Mouse (Mus musculus) lung, adult 2 months (tissue): ENCODE results near the gene Ogg1. TPM values are rescaled to one million over a fixed set of nuclear protein-coding genes. Genes with fewer than 3 reads are reported as not detected.

ENCODE experiments used
- DNase-seq: peaks from one replicate; pipeline ENCODE4 v3.0.0; 2022
- H3K4me1 ChIP-seq: fragments of 200-500 bp; 2 replicates; pipeline ENCODE4 v1.6.1; 2011; ENCODE audit warnings: low read length; ENCODE audit not compliant: control insufficient read depth, insufficient read depth
- H3K4me3 ChIP-seq: fragments of 200-500 bp; replicated peaks from 2 replicates; pipeline ENCODE3; 2011; ENCODE audit warnings: low read depth, mild to moderate bottlenecking, control low read depth, low read length; ENCODE audit errors: extremely low read depth
- CTCF ChIP-seq: fragments of 200-500 bp; IDR thresholded peaks from 2 replicates; pipeline ENCODE4 v1.5.1; 2011; ENCODE audit warnings: mild to moderate bottlenecking, low read length, control low read depth; ENCODE audit not compliant: insufficient read depth
- POLR2A ChIP-seq: fragments of 200-500 bp; IDR thresholded peaks from 2 replicates; pipeline ENCODE4 v1.6.1; 2011; ENCODE audit warnings: low read depth, mild to moderate bottlenecking, control low read depth, low read length, borderline replicate concordance; ENCODE audit errors: extremely low read depth
- WGBS: fragments of 180-500 bp; shearing (Covaris S2); methylation state at CpG from one replicate; pipeline ENCODE4 v1.1.7; 2018; 5-methylcytosine and 5-hydroxymethylcytosine counted together
- polyA plus RNA-seq: library from polyadenylated mRNA; depleted of rRNA; stranded (reverse); fragments of >200 nt; gene quantifications from 2 replicates; pipeline ENCODE4 v1.2.3, GENCODE M21; 2012

Gene Ogg1
- polyA plus RNA-seq, 1 experiment: 23.9 TPM

GRCm38 (mm10) chr6:113342297-113342696 lies 15.5 kb downstream of the Ogg1 start:
- no peak for DNase-seq
- 28% methylated on average over 4 of the region's 7 CpGs for WGBS
- H3K4me3 ChIP-seq: no peak overlapping the region
- peaks cover 14% of the 10 kb centered on the region for H3K4me1 ChIP-seq
- no peak for TF ChIP-seq CTCF
- TF ChIP-seq POLR2A: no peak

GRCm38 (mm10) chr6:113343177-113344092 lies 16.7 kb downstream of the Ogg1 start, which contains the start of gene Camk1:
Camk1 (minus strand) TSS chr6:113343984.
- WGBS: 7% methylated on average over 32 of the region's 32 CpGs

GRCm38 (mm10) chr6:113344321-113344720 lies 17.5 kb downstream of the Ogg1 start:
- Histone ChIP-seq H3K4me1 (peaks cover 14% of the 10 kb centered on the region), H3K4me3 (no peak overlapping the region)
- peak; percentile 82 for DNase-seq
- 16% methylated on average over 2 of the region's 2 CpGs for WGBS
- TF ChIP-seq POLR2A (no peak), CTCF (no peak)

More at GRCm38 (mm10) chr6:113343177-113344092, 16.7 kb downstream of the Ogg1 start, which contains the start of gene Camk1:
- peak within 1 kb of the TSS; percentile 77 for H3K4me3 ChIP-seq
- TF ChIP-seq POLR2A (peak; percentile 77), CTCF (no peak)
- DNase-seq: peak; percentile 82
- peaks cover 14% of the 10 kb centered on the region for H3K4me1 ChIP-seq

GRCm38 (mm10) chr6:113346897-113347296 lies 20.1 kb downstream of the Ogg1 start:
- no peak for TF ChIP-seq POLR2A
- no peak for DNase-seq
- Histone ChIP-seq H3K4me1 (peaks cover 12% of the 10 kb centered on the region), H3K4me3 (no peak overlapping the region)
- WGBS: 76% methylated on average over 4 of the region's 4 CpGs

- no peak for TF ChIP-seq POLR2A
- no peak for TF ChIP-seq CTCF
- H3K4me3 ChIP-seq: no peak overlapping the region
Measured at GRCm38 (mm10) chr6:113350538-113350937, 23.8 kb downstream of the Ogg1 start.

GRCm38 (mm10) chr6:113351161-113351560 lies 24.4 kb downstream of the Ogg1 start:
- DNase-seq: no peak
- no peak for TF ChIP-seq POLR2A
- TF ChIP-seq CTCF: no peak
- 91% methylated on average over 1 of the region's 1 CpGs for WGBS
- Histone ChIP-seq H3K4me3 (no peak overlapping the region), H3K4me1 (0 out of 2 replicates have a peak, but pooled peaks cover 2% of the 10 kb centered on the region)

More at GRCm38 (mm10) chr6:113350538-113350937, 23.8 kb downstream of the Ogg1 start:
- no peak for DNase-seq
- 0 out of 2 replicates have a peak, but pooled peaks cover 2% of the 10 kb centered on the region for H3K4me1 ChIP-seq

GRCm38 (mm10) chr6:113351653-113352052 lies 24.9 kb downstream of the Ogg1 start:
- WGBS: 44% methylated on average over 10 of the region's 10 CpGs
- Histone ChIP-seq H3K4me3 (no peak overlapping the region), H3K4me1 (0 out of 2 replicates have a peak, but pooled peaks cover 2% of the 10 kb centered on the region)
- no peak for TF ChIP-seq POLR2A
- TF ChIP-seq CTCF: no peak
- DNase-seq: no peak

GRCm38 (mm10) chr6:113352820-113353219 lies 26.0 kb downstream of the Ogg1 start:
- Histone ChIP-seq H3K4me3 (no peak overlapping the region), H3K4me1 (0 out of 2 replicates have a peak, but pooled peaks cover 2% of the 10 kb centered on the region)
- WGBS: 85% methylated on average over 3 of the region's 3 CpGs
- no peak for DNase-seq
- no peak for TF ChIP-seq CTCF

- Histone ChIP-seq H3K4me1 (0 out of 2 replicates have a peak, but pooled peaks cover 2% of the 10 kb centered on the region), H3K4me3 (no peak overlapping the region)
- TF ChIP-seq CTCF (no peak), POLR2A (no peak)
- no peak for DNase-seq
- WGBS: 40% methylated on average over 3 of the region's 3 CpGs
Measured at GRCm38 (mm10) chr6:113353696-113354095, 26.9 kb downstream of the Ogg1 start.

GRCm38 (mm10) chr6:113361476-113361875 lies 34.7 kb downstream of the Ogg1 start:
- WGBS: 75% methylated on average over 4 of the region's 4 CpGs
- TF ChIP-seq CTCF (no peak), POLR2A (no peak)
- Histone ChIP-seq H3K4me3 (no peak overlapping the region), H3K4me1 (no peaks in the 10 kb centered on the region)
- DNase-seq: no peak
